Mouse (Mus musculus): ENCODE results near the gene Tmem52b. TPM values are rescaled to one million over a fixed set of nuclear protein-coding genes. Genes with fewer than 3 reads are reported as not detected.
"Not testable (repeated sequence)": the region's sequence is repeated elsewhere in the genome, so short reads cannot be mapped to it uniquely, and the experiment has no call there.

Tmem52b gene
- total RNA-seq (2021) = not detected
- long read RNA-seq, experiment 1 = 0 reads
- long read RNA-seq, experiment 2 = 0 reads

DNA sequence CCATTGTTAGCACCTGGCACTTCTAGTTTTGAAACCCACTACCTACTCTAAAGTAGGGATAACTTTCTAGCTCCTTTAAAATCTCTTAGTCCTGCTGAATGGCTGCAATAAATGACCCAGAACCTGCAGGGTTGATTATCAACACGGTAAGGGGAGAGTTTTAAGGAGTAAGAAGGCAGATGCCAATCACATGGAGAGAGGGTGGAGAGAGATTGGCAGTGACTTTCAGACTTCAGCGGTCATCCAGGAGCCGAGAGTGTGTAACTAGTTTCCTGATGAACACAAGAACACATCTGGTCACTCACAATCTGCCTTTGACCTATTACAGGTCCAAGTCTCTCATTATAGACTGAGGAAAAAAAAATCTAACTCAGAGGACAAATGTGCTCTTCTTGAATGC lies at the start of gene Tmem52b:
Tmem52b (plus strand) TSS at position 189 of the 400 bp plus-strand sequence.
- intact Hi-C loops (cut with DNase I; ENCODE audit: low total_unique reads) = no loop called here
- no peak for DNase-seq

DNA sequence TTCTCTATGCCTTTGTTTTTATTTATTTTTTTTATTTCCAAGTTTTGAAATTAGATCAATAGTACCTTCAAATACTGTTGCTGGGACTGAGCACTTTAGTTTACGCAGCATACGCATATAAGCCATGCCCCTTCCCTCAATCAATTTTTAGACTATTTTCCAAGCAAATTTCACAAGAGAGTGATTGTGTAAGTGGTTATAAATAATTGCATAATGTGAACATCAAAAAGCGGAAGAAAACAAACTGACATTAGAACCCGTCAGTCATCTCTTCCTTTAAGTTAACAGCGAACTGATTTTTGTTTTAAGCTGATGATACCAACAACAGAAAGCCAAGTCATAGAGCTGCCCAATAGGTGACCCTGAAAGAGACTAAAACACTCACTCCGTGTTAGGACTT lies 41.0 kb upstream of the Tmem52b start:
- intact Hi-C loops (cut with DNase I; ENCODE audit: low total_unique reads) = no loop called here
- DNase-seq = no peak

DNA sequence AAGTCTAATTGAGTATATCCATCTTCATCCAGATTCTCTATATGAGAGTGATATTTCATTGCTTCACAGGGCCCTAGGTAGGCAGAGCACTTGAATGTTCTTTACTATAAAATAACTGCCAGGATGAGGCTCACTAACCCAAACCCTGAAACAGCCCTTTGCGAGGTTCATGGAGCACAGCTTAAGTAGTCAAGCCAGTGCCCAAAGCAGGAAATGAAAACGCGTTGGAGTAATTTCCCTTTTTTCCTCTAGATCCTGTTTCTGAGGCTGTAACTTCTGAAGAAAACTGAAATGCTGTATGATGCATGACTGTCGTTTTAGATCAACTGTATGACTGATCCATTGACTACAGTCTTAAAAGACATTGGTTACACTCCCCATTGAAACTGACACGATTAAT lies 39.7 kb upstream of the Tmem52b start:
- intact Hi-C loops (cut with DNase I; ENCODE audit: low total_unique reads) = no loop called here

DNA sequence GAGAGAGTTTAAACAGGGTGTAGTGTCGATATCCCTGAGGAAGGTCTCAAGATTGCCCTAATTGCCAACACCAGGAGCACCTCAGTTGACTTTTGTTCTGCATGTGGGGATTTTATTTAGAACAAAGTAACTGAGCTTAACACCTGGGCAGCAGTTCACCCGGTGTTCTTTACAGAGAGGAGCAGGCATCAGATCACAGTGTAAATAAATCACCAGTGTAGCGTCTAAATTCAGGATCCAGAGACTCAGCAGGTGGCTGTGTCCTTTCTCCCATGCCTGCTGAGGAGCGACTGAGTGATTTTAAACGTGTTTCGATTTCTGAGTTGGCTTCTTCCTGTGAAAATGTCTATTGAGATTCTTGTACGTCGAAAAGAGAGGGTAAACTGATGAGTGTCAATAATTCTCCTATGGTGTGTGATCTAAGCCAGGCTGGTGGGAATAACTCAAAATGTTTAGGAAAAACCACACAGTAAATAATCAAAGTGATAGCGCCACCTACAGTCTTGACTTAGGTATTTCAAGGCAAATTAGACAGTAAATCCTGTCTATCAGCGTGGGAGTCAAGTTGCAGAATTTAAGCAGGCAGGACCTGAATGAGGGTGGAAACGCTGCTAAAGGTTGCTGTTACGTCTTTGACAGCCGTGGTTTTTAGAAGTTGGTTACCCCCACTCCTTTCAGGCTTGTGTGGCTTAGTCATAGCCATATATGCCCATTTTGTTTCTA lies 35.8 kb upstream of the Tmem52b start:
- intact Hi-C loops (cut with DNase I; ENCODE audit: low total_unique reads) = loop anchor here (5.0 kb wide), 1 partner anchor 84 kb away; no protein-coding TSS in a partner anchor
- no peak for DNase-seq

More for the DNA sequence above, 39.7 kb upstream of the Tmem52b start:
- DNase-seq = no peak

DNA sequence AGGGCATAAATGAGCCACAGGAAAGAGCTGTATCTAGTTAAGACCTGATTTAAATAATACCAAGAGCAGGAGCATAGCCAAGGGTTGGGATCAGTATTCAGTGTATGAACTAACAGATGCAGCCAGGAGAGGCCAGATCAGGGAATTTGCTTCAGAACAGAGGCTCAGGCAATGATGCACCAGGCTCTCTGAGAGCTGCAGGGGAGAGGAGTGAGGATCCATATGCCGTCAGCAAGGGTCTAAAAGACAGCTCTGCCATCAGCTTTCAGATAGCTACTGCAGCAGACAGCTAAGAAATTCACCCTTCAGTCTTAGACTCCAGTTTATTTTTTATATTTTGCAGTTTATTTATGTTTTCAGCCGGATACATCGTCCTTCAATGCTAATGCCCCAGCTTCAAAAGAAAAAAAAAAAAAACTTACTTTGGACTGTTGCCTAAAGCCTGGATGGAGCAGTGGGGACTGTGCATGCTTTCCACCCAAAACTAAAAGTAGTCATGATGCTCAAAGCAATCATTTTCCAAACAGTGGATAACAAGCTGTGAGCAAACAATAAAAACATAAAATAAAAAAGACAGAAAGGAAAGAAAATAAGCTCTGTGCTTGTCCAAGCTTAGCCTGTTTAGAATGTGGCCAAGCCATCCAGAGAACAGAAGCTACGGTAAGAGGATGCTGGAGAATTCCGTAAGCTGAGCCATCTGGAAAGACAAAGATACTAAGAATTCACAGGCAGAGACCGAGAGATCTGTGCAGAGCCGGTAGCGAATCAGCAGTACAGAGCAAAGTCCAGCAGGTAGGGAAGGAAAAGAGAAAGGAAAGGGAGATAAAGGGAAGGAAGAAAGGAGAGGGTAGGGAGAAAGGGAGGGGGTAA lies 32.0 kb upstream of the Tmem52b start:
- no peak for DNase-seq
- intact Hi-C loops (cut with DNase I; ENCODE audit: low total_unique reads) = no loop called here

DNA sequence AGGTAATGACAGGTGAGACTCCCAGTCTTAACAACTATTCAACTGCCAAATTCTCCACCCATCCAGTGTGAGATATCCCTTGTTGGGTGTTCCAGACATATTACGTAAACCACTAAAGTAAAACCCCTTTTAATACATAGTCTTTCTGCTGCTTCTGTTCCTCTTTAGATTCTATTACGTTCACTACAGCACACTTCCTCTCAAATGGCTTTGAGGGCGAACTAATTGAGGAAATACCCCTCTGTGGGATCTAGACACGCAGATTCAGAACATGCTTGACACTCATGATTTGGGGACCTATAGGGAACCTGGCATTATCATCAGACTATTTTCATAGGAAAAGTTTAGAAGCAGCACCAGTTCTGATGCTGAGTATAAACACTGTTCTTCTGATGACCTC lies 17.4 kb upstream of the Tmem52b start:
- intact Hi-C loops (cut with DNase I; ENCODE audit: low total_unique reads) = no loop called here
- no peak for DNase-seq

DNA sequence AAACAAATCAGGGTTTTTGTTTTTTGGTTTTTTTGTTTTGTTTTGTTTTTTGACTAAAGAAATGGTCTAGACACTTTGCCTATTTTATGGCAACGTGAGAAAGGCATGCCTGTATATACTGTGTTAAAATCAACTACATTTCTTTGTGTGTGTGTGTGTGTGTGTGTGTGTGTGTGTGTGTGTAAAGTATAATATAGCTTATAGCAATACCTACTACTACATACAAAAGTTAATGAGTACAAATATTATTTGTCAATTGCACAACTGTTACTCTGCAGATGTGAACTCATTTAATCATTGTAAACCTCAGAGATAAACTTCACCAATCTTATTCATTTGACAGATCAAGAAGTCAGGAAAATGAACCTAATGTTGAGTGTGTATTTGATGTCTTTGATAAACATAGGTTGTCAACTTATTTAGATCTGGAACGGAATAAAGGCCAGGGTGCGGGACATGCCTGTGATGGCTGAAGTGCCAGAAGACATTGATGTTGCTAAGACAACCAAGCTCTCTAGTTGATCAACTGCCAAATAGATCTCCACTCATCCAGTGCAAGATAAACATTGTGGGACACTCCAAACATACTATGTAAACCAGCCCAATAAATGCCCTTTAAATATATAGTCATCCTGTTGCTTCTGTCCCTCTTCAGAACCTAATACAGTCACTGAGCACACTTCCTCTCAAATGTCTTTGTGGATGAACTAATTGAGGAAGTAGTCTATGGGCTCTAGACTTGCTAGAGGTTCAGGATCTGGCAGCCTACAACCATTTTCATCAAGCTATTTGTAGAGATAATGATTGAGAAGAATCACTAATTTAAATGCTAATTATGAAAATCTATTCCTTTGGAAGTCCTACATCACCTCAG lies 14.8 kb upstream of the Tmem52b start:
- DNase-seq = no peak
- intact Hi-C loops (cut with DNase I; ENCODE audit: low total_unique reads) = no loop called here

DNA sequence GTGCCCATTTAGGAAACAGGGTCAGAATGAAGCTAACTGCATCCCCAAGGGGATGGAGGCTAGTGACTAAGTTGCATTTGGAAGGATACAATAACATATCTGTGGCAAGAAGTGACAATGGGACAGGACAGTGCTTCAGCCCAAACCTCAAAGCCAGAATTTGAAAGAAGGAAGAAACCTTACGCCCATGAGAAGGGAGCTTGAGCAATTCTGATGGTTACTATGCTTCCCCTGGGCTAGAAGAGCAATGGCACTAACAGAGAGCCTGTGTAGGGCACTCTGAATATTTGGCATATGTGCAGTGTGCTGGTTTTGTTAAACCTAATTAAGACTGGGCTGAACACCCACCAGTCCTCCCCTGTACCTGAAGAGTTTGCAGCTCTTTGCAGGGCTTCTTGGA lies 12.8 kb upstream of the Tmem52b start:
- intact Hi-C loops (cut with DNase I; ENCODE audit: low total_unique reads); DNase-seq: not testable (repeated sequence)

DNA sequence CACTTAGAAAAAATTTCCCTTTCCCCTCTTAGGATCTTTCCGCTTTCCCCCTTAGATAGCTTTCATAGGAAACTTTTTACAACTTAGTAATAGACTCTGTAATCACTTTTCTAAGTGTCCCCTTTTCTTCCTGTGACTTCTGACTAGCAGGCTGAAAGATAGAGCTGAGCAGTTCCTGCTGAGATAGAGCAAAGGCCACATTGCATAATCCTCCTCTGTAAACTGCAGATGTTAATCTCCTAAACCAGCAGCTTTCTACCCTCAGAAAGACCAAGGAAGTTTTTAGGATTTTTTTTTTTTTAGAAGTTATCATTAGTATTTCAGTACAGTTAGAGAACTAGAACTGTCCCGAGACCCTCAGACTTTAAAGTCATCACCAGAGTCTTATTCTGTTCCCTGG lies 8.9 kb upstream of the Tmem52b start:
- DNase-seq = no peak
- intact Hi-C loops (cut with DNase I; ENCODE audit: low total_unique reads) = no loop called here

DNA sequence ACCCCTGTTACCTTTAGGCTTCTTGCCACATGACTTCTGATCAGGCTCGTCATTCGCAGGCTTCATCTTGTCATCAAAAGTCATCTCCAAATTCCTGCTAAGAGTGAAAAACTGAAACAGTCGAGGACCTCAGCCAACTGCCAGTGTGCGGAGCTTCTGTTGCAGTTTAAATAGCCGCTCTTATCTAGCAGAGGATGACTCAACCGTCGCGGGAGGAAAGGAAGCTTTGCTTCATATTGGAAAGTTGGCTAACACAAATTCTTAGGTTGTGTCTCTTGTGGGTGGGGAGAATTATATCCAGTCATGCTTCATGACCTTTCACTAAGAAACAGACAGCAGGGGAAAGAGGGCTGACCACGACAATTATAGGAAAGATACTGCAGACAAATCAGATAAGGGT lies 5.3 kb upstream of the Tmem52b start, which contains the start of gene Olr1:
Olr1 (minus strand) TSS at position 142 of the 400 bp plus-strand sequence.
- intact Hi-C loops (cut with DNase I; ENCODE audit: low total_unique reads) = no loop called here
- no peak for DNase-seq

DNA sequence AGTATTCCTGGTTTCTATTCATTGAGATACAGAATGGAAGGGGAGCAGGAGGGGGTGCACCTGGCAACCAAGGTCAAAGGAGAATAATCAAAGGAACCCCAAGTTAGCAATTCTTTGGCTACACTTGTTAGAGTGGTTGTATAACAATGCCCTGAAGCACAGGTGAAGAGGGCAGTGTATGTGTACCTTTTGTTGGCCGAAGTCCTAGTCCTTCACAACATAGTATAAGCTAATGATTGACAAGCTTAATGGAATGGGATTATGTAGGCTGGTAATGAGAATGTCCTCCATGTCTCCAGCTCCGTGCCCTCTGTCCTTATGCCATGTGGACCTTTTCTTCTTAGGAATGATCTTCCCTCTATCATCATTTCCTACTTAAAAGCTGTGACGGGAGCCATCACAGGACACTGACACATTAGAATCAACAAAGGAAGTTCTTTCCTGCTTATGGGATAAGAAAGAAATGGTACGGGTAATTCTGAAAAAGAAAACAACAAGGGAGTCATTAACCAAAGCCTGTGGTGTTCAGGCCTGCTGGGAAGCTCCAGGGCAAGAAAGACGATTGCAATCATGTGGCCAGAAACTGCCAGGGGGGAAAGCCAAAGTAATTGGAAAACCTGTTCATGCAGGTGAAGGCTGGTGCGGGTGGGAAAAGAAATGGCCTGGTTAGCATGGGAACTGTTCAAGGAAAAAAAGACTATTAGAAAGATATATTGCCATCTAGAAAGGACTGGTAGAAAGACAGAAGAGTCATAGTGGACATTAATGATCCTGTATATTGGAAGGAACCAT lies 2.0 kb upstream of the Tmem52b start:
- intact Hi-C loops (cut with DNase I; ENCODE audit: low total_unique reads) = no loop called here
- no peak for DNase-seq

DNA sequence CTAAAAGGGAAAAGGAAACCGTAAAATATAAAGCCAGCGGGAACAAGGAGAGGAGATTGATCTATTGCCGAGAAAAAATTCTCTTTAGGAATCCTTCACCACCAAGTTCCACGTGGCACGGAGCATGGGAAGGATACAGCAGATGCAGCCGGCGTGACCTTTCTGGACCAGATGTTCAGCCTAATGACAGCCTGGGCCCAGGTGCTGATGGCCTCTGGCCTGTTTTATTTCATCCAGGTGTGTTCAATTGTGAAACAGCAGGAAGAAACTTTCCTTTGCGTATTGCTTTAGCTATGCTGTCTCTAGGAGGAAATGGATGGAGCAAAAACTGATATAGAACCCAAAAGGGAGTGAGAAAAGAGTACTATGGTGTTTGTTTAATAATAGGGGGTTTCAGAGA lies 513 bp downstream of the Tmem52b start:
- DNase-seq = no peak
- intact Hi-C loops (cut with DNase I; ENCODE audit: low total_unique reads) = no loop called here

DNA sequence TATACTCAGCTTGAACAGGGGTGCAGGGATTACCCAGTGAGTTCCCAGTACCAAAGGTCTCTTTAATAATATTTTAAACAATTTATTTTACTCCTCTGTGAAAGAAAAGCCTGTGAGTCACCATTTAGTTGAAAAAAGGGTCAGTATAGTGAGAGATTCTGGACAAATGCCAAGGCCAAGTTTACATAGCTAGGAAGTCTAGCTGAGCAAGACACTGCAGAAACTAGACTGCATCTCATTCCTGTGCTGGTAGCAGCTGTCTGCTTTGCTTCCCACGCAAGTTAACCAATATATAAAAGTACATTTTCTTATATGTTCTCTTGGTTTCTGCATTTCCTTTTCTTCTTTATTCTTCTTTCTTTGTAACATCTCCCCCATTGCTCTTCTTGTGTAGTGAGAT lies 1.1 kb downstream of the Tmem52b start:
- intact Hi-C loops (cut with DNase I; ENCODE audit: low total_unique reads) = no loop called here
- no peak for DNase-seq

DNA sequence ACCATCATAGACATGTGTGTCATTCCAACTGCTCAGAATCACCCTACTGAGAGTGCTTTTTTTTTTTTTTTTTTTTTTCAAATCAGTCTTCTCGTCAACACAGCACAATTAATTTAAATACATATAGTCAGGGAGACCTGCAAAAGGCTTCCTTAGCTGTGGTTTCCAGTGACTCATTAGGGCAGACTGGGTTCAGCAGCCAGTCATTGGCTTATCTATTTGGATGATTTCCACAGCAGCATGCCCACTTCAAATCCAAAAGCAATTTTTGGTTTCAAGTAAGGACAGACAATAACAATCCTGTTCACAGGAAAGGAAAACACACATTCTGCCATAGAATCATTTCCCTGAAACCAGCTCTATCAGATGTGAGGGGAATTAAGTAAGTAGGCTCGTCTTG lies 2.0 kb downstream of the Tmem52b start:
- no peak for DNase-seq
- intact Hi-C loops (cut with DNase I; ENCODE audit: low total_unique reads) = no loop called here

DNA sequence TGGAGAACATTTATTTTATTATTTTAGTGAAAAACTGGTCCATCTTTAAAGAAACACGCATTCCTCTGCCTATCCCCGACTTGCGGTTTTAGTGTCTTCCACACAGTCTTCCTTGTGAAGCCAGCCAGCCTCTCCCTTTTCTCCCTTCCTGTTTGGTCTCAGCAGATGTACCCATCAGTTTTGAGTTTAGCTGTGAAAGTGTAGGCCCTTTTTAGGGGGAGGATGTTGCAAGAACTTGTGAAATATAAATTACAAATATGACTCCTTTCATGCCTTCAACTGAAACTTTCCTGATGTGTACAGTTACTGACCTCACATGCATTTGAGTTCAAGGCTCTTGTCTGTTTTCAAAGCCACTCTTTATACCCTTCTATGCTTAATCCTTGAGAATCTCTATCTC lies 2.7 kb downstream of the Tmem52b start:
- intact Hi-C loops (cut with DNase I; ENCODE audit: low total_unique reads) = loop anchor here (5.0 kb wide), 1 partner anchor 118 kb away; the partner anchor contains the start of gene Clec1b

DNA sequence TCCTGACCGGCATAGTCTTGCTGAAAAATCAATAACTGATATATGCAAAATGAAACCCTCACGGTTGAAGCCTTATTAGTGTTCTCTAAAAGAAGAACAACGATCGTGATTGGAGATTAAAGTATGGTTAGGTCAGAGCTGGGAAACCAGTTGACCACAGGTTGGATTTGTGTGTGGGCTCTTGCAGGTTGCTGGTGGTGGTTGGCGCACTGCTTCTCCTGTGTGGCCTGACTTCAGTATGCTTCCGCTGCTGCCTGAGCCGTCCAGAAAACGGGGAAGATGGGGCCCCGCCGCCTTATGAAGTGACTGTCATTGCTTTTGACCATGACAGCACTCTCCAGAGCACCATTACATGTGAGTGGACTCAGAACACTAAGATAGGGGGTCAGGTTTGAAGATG lies 4.0 kb downstream of the Tmem52b start:
- DNase-seq = no peak
- intact Hi-C loops (cut with DNase I; ENCODE audit: low total_unique reads) = loop anchor here (5.0 kb wide), 1 partner anchor 119 kb away; the partner anchor contains the start of gene Clec1b

More for the DNA sequence above, 2.7 kb downstream of the Tmem52b start:
- DNase-seq = no peak

DNA sequence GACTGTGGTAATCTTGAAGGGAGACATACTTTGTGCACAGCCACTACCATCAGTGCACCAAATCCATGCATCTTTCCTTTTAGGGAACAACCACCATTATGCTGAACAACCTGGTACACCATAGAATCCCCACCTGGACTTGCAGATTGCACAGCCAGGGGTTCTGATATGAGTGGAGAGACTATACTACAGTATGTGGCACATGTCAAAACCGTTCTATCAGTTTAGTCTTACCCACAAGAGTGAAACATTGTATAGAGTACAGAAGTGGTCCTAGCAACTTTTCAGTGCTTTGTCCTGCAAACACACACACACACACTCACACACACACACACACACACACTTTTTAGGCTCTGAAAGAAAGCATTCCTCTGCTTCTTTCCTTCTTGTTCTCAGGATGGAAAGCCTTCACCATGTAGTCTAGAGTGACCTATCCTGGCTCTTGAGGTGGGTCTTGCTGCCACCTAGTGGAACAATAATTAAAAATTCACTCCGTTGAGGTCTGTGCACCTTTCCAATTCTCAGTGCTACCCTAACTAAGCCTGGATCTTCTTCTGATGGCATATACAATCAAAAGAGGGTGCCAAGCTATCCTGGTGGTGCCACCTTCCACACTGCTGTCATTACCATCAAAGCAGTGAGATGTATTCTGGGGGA lies 5.5 kb downstream of the Tmem52b start:
- intact Hi-C loops (cut with DNase I; ENCODE audit: low total_unique reads) = loop anchor here (5.0 kb wide), 1 partner anchor 121 kb away; the partner anchor contains the start of gene Clec1b
- DNase-seq = no peak

DNA sequence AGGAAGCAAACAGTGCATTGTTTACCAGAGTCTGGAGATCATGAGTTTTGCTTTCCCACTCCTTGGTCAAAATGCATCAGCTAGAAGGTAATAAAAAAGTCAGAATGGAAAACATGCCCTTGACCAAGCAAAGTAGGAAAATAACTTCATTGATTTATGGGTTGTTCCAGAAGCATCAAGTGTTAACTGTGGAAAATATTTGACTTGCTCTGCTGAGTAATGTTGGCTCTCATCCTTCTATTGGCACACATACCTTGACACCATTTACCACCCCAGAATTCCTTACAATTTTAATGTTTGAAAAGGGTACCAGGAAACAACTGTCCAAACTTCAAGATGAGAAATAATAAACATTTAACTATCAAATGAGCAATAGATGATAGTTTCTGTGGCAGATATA lies 13.7 kb downstream of the Tmem52b start:
- intact Hi-C loops (cut with DNase I; ENCODE audit: low total_unique reads) = no loop called here
- no peak for DNase-seq

Data from gastrocnemius, postnatal 14 days (tissue).